Mouse (Mus musculus): ENCODE data around the gene Rab11b. TPM values are rescaled to one million over a fixed set of nuclear protein-coding genes. Genes with fewer than 3 reads are reported as not detected.
A peak's percentile ranks its signal among the peaks of the same experiment; 100 is the strongest.

Gene Rab11b
- total and polyA plus RNA-seq, 3 experiments, result 24.0 to 105 TPM; not detected in 1

GRCm38 (mm10) chr17:33804745-33805144, 44.4 kb upstream of the Rab11b start:
- Histone ChIP-seq H3K79me2 (ENCODE audit: control insufficient read depth, insufficient read depth, low read length, poor library complexity) (no peaks in the 10 kb centered on the region), H3K4me3 (ENCODE audit: control insufficient read depth in 1 of 2, insufficient read depth in 1 of 2, low read depth in 2 of 2, low read length in 2 of 2) (no peak overlapping the region), H3K4me1 (ENCODE audit: control insufficient read depth in 1 of 2, insufficient read depth in 2 of 2, low read length in 2 of 2) (peaks cover 2 to 4% of the 10 kb centered on the region in 2 experiments; a peak in 2 of 4 replicates), H3K27me3 (ENCODE audit: control insufficient read depth in 1 of 2, insufficient read depth in 2 of 2, low read length in 2 of 2) (no peaks in the 10 kb centered on the region; a peak in 1 of 4 replicates), H3K27ac (ENCODE audit: control insufficient read depth, low read depth, low read length) (no peak overlapping the region), H3K9ac (ENCODE audit: control insufficient read depth, low read depth, low read length, poor library complexity, severe bottlenecking) (no peak overlapping the region), H3K36me3 (ENCODE audit: control insufficient read depth in 1 of 2, insufficient read depth in 2 of 2, low read length in 2 of 2) (peaks cover 0 to 2% of the 10 kb centered on the region in 2 experiments; a peak in 1 of 4 replicates), H3K9me3 (replicated peaks; ENCODE audit: insufficient read depth, low read length) (no peaks in the 10 kb centered on the region)
- DNase-seq (ENCODE audit: low read depth, low spot score), result no peak
- TF ChIP-seq TBP (IDR thresholded peaks at IDR 0.05; ENCODE audit: low read depth, low read length) (no peak), TCF12 (IDR thresholded peaks at IDR 0.05; ENCODE audit: low read depth, low read length) (no peak), GABPA (IDR thresholded peaks at IDR 0.05; ENCODE audit: low read depth, low read length) (no peak), GATA1 (IDR thresholded peaks at IDR 0.05; ENCODE audit: low read depth, low read length) (no peak), POLR2A (IDR thresholded peaks at IDR 0.05; ENCODE audit: control insufficient read depth in 1 of 2, insufficient read depth in 1 of 2, low read depth in 1 of 2, low read length in 2 of 2, poor library complexity in 1 of 2) (no peak), USF2 (IDR thresholded peaks at IDR 0.05; ENCODE audit: borderline replicate concordance in 1 of 2, insufficient read depth in 1 of 2, low read depth in 1 of 2, low read length in 2 of 2) (no peak), EP300 (IDR thresholded peaks at IDR 0.05; ENCODE audit: low read depth in 1 of 2, low read length in 2 of 2) (no peak), MEF2A (IDR thresholded peaks at IDR 0.05; ENCODE audit: extremely low read depth, insufficient replicate concordance, low read depth, low read length, poor library complexity, severe bottlenecking) (no peak), NELFE (IDR thresholded peaks at IDR 0.05; ENCODE audit: low read depth, low read length) (no peak), USF1 (IDR thresholded peaks at IDR 0.05; ENCODE audit: low read depth, low read length) (no peak), ZNF384 (IDR thresholded peaks at IDR 0.05; ENCODE audit: low read depth, low read length) (no peak), JUND (IDR thresholded peaks at IDR 0.05; ENCODE audit: low read depth, low read length) (no peak), CHD2 (IDR thresholded peaks at IDR 0.05; ENCODE audit: low read length) (no peak), RAD21 (IDR thresholded peaks at IDR 0.05; ENCODE audit: low read depth, low read length) (no peak), ZMIZ1 (IDR thresholded peaks at IDR 0.05; ENCODE audit: low read depth, low read length) (no peak), CTCF (IDR thresholded peaks at IDR 0.05 in 2 of 3, conservative IDR thresholded peaks at IDR 0.05 in 1 of 3; ENCODE audit: control insufficient read depth in 1 of 3, insufficient read depth in 1 of 3, low read depth in 2 of 3, low read length in 3 of 3, poor library complexity in 1 of 3, severe bottlenecking in 1 of 3) (no peak), MXI1 (IDR thresholded peaks at IDR 0.05; ENCODE audit: low read depth, low read length) (no peak)

- no peaks in the 10 kb centered on the region for H3K9me3 ChIP-seq (replicated peaks; ENCODE audit: insufficient read depth, low read length)
- no peak for TF ChIP-seq E2F4 (IDR thresholded peaks at IDR 0.05; ENCODE audit: borderline replicate concordance, low read depth, low read length)
- TF ChIP-seq KAT2A (conservative IDR thresholded peaks at IDR 0.05; ENCODE audit: low read depth, low read length), result no peak
- TF ChIP-seq CHD2 (IDR thresholded peaks at IDR 0.05; ENCODE audit: low read length), result no peak
- TF ChIP-seq ZMIZ1 (IDR thresholded peaks at IDR 0.05; ENCODE audit: low read depth, low read length), result no peak
- TF ChIP-seq NRF1 (IDR thresholded peaks at IDR 0.05; ENCODE audit: insufficient read depth, low read depth, low read length, poor library complexity, severe bottlenecking), result no peak
- no peak for TF ChIP-seq UBTF (IDR thresholded peaks at IDR 0.05; ENCODE audit: borderline replicate concordance, insufficient read depth, low read depth, low read length)
- no peak for TF ChIP-seq JUND (IDR thresholded peaks at IDR 0.05; ENCODE audit: low read depth, low read length)
- TF ChIP-seq TAL1 (IDR thresholded peaks at IDR 0.05; ENCODE audit: low read length), result no peak
- no peak for TF ChIP-seq RCOR1 (IDR thresholded peaks at IDR 0.05; ENCODE audit: low read depth, low read length)
- no peak for TF ChIP-seq MAX (IDR thresholded peaks at IDR 0.05; ENCODE audit: low read length)
- TF ChIP-seq TBP (IDR thresholded peaks at IDR 0.05; ENCODE audit: low read depth, low read length), result no peak
- no peak for TF ChIP-seq NELFE (IDR thresholded peaks at IDR 0.05; ENCODE audit: low read depth, low read length)
- H3K4me1 ChIP-seq (ENCODE audit: control insufficient read depth in 1 of 2, insufficient read depth in 2 of 2, low read length in 2 of 2), result peaks cover 2 to 4% of the 10 kb centered on the region in 2 experiments; a peak in 2 of 4 replicates
- peak; percentile 46 for DNase-seq (ENCODE audit: low read depth, low spot score)
- no peak overlapping the region for H3K27ac ChIP-seq (ENCODE audit: control insufficient read depth, low read depth, low read length)
- H3K9ac ChIP-seq (ENCODE audit: control insufficient read depth, low read depth, low read length, poor library complexity, severe bottlenecking), result no peak overlapping the region
- H3K36me3 ChIP-seq (ENCODE audit: control insufficient read depth in 1 of 2, insufficient read depth in 2 of 2, low read length in 2 of 2), result 0 out of 4 replicates have a peak, but pooled peaks cover 0 to 2% of the 10 kb centered on the region in 2 experiments
- H3K79me2 ChIP-seq (ENCODE audit: control insufficient read depth, insufficient read depth, low read length, poor library complexity), result no peaks in the 10 kb centered on the region
- no peak overlapping the region for H3K4me3 ChIP-seq (ENCODE audit: control insufficient read depth in 1 of 2, insufficient read depth in 1 of 2, low read depth in 2 of 2, low read length in 2 of 2)
- no peaks in the 10 kb centered on the region; a peak in 1 of 4 replicates for H3K27me3 ChIP-seq (ENCODE audit: control insufficient read depth in 1 of 2, insufficient read depth in 2 of 2, low read length in 2 of 2)
These were observed 43.9 kb upstream of the Rab11b start for GRCm38 (mm10) chr17:33804205-33804604.
